Mouse (Mus musculus) CH12.LX (cell line): ENCODE data around the gene Slc2a10. TPM values are rescaled to one million over a fixed set of nuclear protein-coding genes. Genes with fewer than 3 reads are reported as not detected.
"Not testable (repeated sequence)": the region's sequence is repeated elsewhere in the genome, so short reads cannot be mapped to it uniquely, and the experiment has no call there.

Source experiments
- DNase-seq: peaks from one replicate; pipeline ENCODE4 v3.0.0-alpha.2; 2013; ENCODE audit errors: extremely low read depth
- H3K27ac ChIP-seq: 2 replicates; pipeline ENCODE4 v1.5.1; 2012; ENCODE audit warnings: low read depth, mild to moderate bottlenecking, control low read depth, moderate library complexity; ENCODE audit not compliant: insufficient read depth
- H3K27me3 ChIP-seq: replicated peaks from 2 replicates; pipeline ENCODE3; 2012; ENCODE audit warnings: inconsistent platforms
- H3K36me3 ChIP-seq, 2 experiments: replicated peaks in 1 of 2; 2 replicates each; pipeline versions ENCODE3 to v1.6.1; 2012; ENCODE audit warnings: inconsistent platforms in 1 of 2, low read length in 1 of 2, mild to moderate bottlenecking in 1 of 2, mixed read lengths in 1 of 2, moderate library complexity in 1 of 2; ENCODE audit not compliant: control insufficient read depth in 1 of 2, insufficient read depth in 1 of 2
- H3K4me1 ChIP-seq, 2 experiments: 2 replicates each; pipeline ENCODE4 v1.6.1; 2012; ENCODE audit warnings: inconsistent platforms in 1 of 2, moderate library complexity in 1 of 2; ENCODE audit not compliant: insufficient read depth in 2 of 2, control insufficient read depth in 1 of 2
- H3K4me2 ChIP-seq: 2 replicates; pipeline ENCODE4 v1.6.1; 2012; ENCODE audit warnings: low read depth, mild to moderate bottlenecking, control low read depth; ENCODE audit not compliant: poor library complexity, insufficient read depth, severe bottlenecking
- H3K4me3 ChIP-seq, 3 experiments: fragments of 150-350 bp in 1 of 3; sonication (generic) in 1 of 3; replicated peaks in 1 of 3; 2 replicates each; pipeline versions ENCODE3 to v1.5.1; 2011 to 2012; ENCODE audit warnings: low read depth in 2 of 3, low read length in 2 of 3, mild to moderate bottlenecking in 2 of 3, moderate library complexity in 2 of 3, control low read depth in 1 of 3, improper control_type of control experiment in 1 of 3, inconsistent platforms in 1 of 3, mixed read lengths in 1 of 3; ENCODE audit not compliant: poor library complexity in 1 of 3
- H3K79me2 ChIP-seq: replicated peaks from 2 replicates; pipeline ENCODE4 v1.6.1; 2012; ENCODE audit warnings: mild to moderate bottlenecking, moderate library complexity; ENCODE audit not compliant: control insufficient read depth, poor library complexity, insufficient read depth, severe bottlenecking; ENCODE audit errors: extremely low read depth
- H3K9ac ChIP-seq: 2 replicates; pipeline ENCODE4 v1.6.1; 2012; ENCODE audit warnings: low read depth, mild to moderate bottlenecking, control low read depth, moderate library complexity; ENCODE audit not compliant: insufficient read depth
- H3K9me3 ChIP-seq: replicated peaks from 2 replicates; pipeline ENCODE3; 2012; ENCODE audit warnings: low read length, inconsistent platforms, mixed read lengths
- CHD1 ChIP-seq: IDR thresholded peaks from 2 replicates; pipeline ENCODE4 v1.6.1; 2012; ENCODE audit warnings: low read depth, low read length, improper control_type of control experiment, inconsistent platforms
- CTCF ChIP-seq, 2 experiments: IDR thresholded peaks in 1 of 2; conservative IDR thresholded peaks in 1 of 2; 2 replicates each; pipeline ENCODE4 v1.5.1; 2011 to 2012; ENCODE audit warnings: low read depth in 2 of 2, low read length in 2 of 2, improper control_type of control experiment in 1 of 2, inconsistent platforms in 1 of 2, mild to moderate bottlenecking in 1 of 2, moderate library complexity in 1 of 2
- E2F4 ChIP-seq: IDR thresholded peaks from 2 replicates; pipeline ENCODE4 v1.6.1; 2011; ENCODE audit warnings: low read depth, low read length, improper control_type of control experiment; ENCODE audit not compliant: insufficient replicate concordance
- HCFC1 ChIP-seq: IDR thresholded peaks from 2 replicates; pipeline ENCODE4 v1.6.1; 2012; ENCODE audit warnings: low read depth, mild to moderate bottlenecking, inconsistent platforms, low read length, improper control_type of control experiment
- IRF4 ChIP-seq: IDR thresholded peaks from 2 replicates; pipeline ENCODE4 v1.6.1; 2014; ENCODE audit warnings: low read depth, mild to moderate bottlenecking, inconsistent platforms, low read length, improper control_type of control experiment
- JUN ChIP-seq: IDR thresholded peaks from 2 replicates; pipeline ENCODE4 v1.6.1; 2011; ENCODE audit warnings: low read depth, mild to moderate bottlenecking, low read length, improper control_type of control experiment, moderate library complexity; ENCODE audit not compliant: insufficient read depth
- JUND ChIP-seq: conservative IDR thresholded peaks from 2 replicates; pipeline ENCODE4 v1.6.1; 2011; ENCODE audit warnings: low read depth, low read length, improper control_type of control experiment
- MAZ ChIP-seq: IDR thresholded peaks from 2 replicates; pipeline ENCODE4 v1.6.1; 2012; ENCODE audit warnings: low read depth, mild to moderate bottlenecking, inconsistent platforms, low read length, improper control_type of control experiment, moderate library complexity
- MEF2A ChIP-seq: IDR thresholded peaks from 2 replicates; pipeline ENCODE4 v1.6.1; 2014; ENCODE audit warnings: low read depth, mild to moderate bottlenecking, inconsistent platforms, low read length, improper control_type of control experiment, borderline replicate concordance
- MXI1 ChIP-seq: IDR thresholded peaks from 2 replicates; pipeline ENCODE4 v1.6.1; 2011; ENCODE audit warnings: mild to moderate bottlenecking, low read depth, low read length, improper control_type of control experiment
- MYC ChIP-seq: IDR thresholded peaks from 2 replicates; pipeline ENCODE4 v1.6.1; 2011; ENCODE audit warnings: low read depth, mild to moderate bottlenecking, improper control_type of control experiment, low read length
- NRF1 ChIP-seq: IDR thresholded peaks from 2 replicates; pipeline ENCODE4 v1.6.1; 2014; ENCODE audit warnings: low read depth, mild to moderate bottlenecking, inconsistent platforms, low read length, improper control_type of control experiment, moderate library complexity
- PAX5 ChIP-seq: IDR thresholded peaks from 2 replicates; pipeline ENCODE4 v1.6.1; 2012; ENCODE audit warnings: low read length, inconsistent platforms, mixed read lengths
- POLR2A ChIP-seq: IDR thresholded peaks from 2 replicates; pipeline ENCODE4 v1.6.1; 2011; ENCODE audit warnings: low read depth, mild to moderate bottlenecking, improper control_type of control experiment, low read length
- POLR2AphosphoS2 ChIP-seq: IDR thresholded peaks from 2 replicates; pipeline ENCODE4 v1.6.1; 2011; ENCODE audit warnings: low read depth, low read length, improper control_type of control experiment
- TCF12 ChIP-seq: IDR thresholded peaks from 2 replicates; pipeline ENCODE4 v1.6.1; 2014; ENCODE audit warnings: low read depth, mild to moderate bottlenecking, inconsistent platforms, low read length, improper control_type of control experiment
- UBTF ChIP-seq: IDR thresholded peaks from 2 replicates; pipeline ENCODE4 v1.6.1; 2012; ENCODE audit warnings: low read depth, mild to moderate bottlenecking, inconsistent platforms, low read length, improper control_type of control experiment, moderate library complexity
- USF2 ChIP-seq: conservative IDR thresholded peaks from 2 replicates; pipeline ENCODE4 v1.6.1; 2011; ENCODE audit warnings: low read depth, low read length, improper control_type of control experiment
- dilution Hi-C: fragments of 300-500 bp; cut with MboI; formaldehyde crosslinking; loops from 2 replicates; pipeline ENCODE4 v1.14.3; 2020; ENCODE audit warnings: low sequenced_read_pairs; ENCODE audit not compliant: extremely low pct_unique_long_range_greater_than_20kb, extremely low pct_ligation_motif_present
- in situ Hi-C: fragments of 300-500 bp; cut with MboI; formaldehyde crosslinking; loops from 3 replicates; pipeline ENCODE4 v1.14.3; 2019; ENCODE audit warnings: low sequenced_read_pairs, low pct_ligation_motif_present, low pct_unique_long_range_greater_than_20kb, mixed read lengths
- polyA plus RNA-seq: library from polyadenylated mRNA; unstranded; fragments of >175 nt; gene quantifications from 2 replicates; pipeline ENCODE4 v1.2.1, GENCODE M21; 2012; ENCODE audit warnings: low read depth; ENCODE audit not compliant: insufficient read length
- total RNA-seq, 2 experiments: library from RNA; depleted of rRNA; stranded (reverse); fragments of 300-350 nt in 1 of 2; fragments of >200 nt in 1 of 2; gene quantifications; 2 replicates each; pipeline ENCODE4 v1.2.3; 2012 to 2014

The Slc2a10 gene
- total and polyA plus RNA-seq, 3 experiments, result not detected

DNA sequence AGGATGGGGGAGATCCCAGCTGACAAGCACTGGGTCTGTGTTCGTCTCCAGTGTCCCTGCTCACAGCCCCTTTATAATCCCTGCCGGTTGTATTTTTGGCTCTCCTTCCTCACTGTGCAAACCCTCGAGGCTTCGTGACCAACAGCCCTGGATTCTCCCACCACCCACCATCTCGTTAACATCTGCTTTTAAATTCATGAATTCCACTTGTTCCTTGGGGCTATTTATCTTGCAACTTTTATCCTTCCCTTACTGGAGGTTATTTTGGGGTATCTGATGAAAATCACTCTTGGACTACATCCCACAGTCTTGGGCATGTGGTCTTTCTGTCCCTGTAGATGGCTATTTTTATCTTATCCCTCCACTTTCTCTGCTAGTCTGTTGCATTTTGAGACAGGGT lies 6.9 kb downstream of the Slc2a10 start:
- Histone ChIP-seq H3K4me1 (no peaks in the 10 kb centered on the region), H3K9me3 (no peaks in the 10 kb centered on the region), H3K36me3 (no peaks in the 10 kb centered on the region), H3K9ac (no peak overlapping the region)
- no peak for DNase-seq
- dilution Hi-C loops, result no loop called here
- TF ChIP-seq JUND (no peak), UBTF (no peak), IRF4 (no peak), MXI1 (no peak), POLR2AphosphoS2 (no peak), MAZ (no peak), CHD1 (no peak), JUN (no peak), TCF12 (no peak), HCFC1 (no peak), NRF1 (no peak), PAX5 (no peak), POLR2A (no peak), USF2 (no peak), MEF2A (no peak), E2F4 (no peak), MYC (no peak), CTCF (conservative IDR thresholded peaks at IDR 0.05 in 1 of 2, IDR thresholded peaks at IDR 0.05 in 1 of 2; ENCODE audit: low read depth in 2 of 2, low read length in 2 of 2) (no peak)
- TF ChIP-seq, all 38 proteins: peak for 0
- Histone ChIP-seq H3K27me3 (peaks cover 69% of the 10 kb centered on the region), H3K79me2 (no peaks in the 10 kb centered on the region), H3K4me2 (no peak overlapping the region), H3K4me3 (no peak overlapping the region), H3K27ac (no peak overlapping the region)
- in situ Hi-C loops, result no loop called here

DNA sequence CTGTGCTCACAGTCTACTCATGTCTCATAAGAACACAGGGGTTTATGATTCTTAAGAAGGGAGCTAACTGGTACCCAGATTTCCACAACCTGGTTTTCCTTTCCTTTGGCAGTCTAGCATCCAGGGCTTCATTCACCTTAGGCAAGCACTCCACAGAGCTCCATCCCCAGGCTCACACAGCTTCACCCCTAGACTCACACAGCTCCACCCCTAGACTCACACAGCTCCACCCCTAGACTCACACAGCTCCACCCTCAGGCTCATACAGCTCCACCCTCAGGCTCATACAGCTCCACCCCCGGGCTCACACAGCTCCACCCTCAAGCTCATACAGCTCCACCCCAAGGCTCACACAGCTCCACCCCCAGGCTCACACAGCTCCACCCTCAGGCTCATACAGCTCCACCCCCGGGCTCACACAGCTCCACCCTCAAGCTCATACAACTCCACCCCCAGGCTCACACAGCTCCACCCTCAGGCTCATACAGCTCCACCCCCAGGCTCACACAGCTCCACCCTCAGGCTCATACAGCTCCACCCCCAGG lies 7.4 kb downstream of the Slc2a10 start:
- H3K4me3 ChIP-seq, dilution Hi-C loops, H3K4me1 ChIP-seq, H3K36me3 ChIP-seq, H3K9ac ChIP-seq, H3K9me3 ChIP-seq, H3K27ac ChIP-seq, H3K79me2 ChIP-seq, H3K4me2 ChIP-seq, in situ Hi-C loops, DNase-seq: not testable (repeated sequence)
- H3K27me3 ChIP-seq, result peaks cover 69% of the 10 kb centered on the region

DNA sequence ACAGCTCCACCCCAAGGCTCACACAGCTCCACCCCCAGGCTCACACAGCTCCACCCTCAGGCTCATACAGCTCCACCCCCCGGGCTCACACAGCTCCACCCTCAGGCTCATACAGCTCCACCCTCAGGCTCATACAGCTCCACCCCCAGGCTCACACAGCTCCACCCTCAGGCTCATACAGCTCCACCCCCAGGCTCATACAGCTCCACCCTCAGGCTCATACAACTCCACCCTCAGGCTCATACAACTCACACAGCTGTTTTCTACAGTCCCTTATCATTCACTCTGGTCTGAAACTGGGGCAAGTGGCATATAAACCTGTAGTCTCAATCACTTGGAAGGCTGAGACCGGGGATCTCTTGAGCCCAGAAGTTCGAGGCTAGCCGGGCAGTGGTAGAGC lies 7.9 kb downstream of the Slc2a10 start:
- H3K4me1 ChIP-seq, in situ Hi-C loops, DNase-seq, H3K9ac ChIP-seq, H3K4me2 ChIP-seq, H3K9me3 ChIP-seq, H3K36me3 ChIP-seq, dilution Hi-C loops, H3K4me3 ChIP-seq, H3K79me2 ChIP-seq, H3K27ac ChIP-seq: not testable (repeated sequence)
- peaks cover 69% of the 10 kb centered on the region for H3K27me3 ChIP-seq
